Mouse (Mus musculus): ENCODE results near the gene Tmem74b. TPM values are rescaled to one million over a fixed set of nuclear protein-coding genes. Genes with fewer than 3 reads are reported as not detected.

The Tmem74b gene
- polyA plus RNA-seq, 1 experiment from 2014 or later = 0.55 TPM

DNA sequence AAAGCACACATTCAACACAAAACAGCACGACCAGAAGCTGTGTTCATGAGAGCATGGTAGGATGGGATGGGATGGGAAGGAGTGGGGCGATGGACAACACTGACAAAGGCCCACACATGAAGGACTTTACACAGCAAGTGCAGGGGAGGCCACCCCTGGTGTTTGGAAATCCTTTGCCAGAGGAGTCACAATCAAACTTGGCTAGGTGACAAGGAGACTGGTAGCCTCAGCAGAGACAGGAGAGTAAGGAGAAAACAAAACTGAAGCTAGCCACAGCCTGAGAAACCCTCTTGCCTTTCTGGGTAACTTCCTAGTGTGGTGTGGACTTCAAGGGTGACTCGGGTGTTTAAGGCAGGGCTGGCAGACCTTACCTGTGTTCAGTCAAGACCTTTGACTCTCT, 37.3 kb downstream of the Tmem74b start:
- Histone ChIP-seq H3K27ac (ENCODE audit: low read depth, low read length) (no peak overlapping the region), H3K4me2 (replicated peaks; ENCODE audit: low read depth, low read length) (no peak overlapping the region), H3K4me1 (ENCODE audit: control insufficient read depth, insufficient read depth, low read length) (peaks cover 10% of the 10 kb centered on the region; the same call in 1 of the 2 replicates), H3K36me3 (ENCODE audit: control insufficient read depth, insufficient read depth, low read length) (peaks cover 11% of the 10 kb centered on the region), H3K27me3 (ENCODE audit: control insufficient read depth, insufficient read depth, low read length) (no peaks in the 10 kb centered on the region), H3K9ac (ENCODE audit: low read depth, low read length) (no peak overlapping the region), H3K9me3 (ENCODE audit: control insufficient read depth, low read length) (no peaks in the 10 kb centered on the region), H3K4me3 (ENCODE audit: low read length) (no peak overlapping the region)
- no peak for ATAC-seq (ENCODE audit: low FRiP score, low TSS enrichment)
- 89% methylated on average over 3 of the region's 3 CpGs for WGBS

DNA sequence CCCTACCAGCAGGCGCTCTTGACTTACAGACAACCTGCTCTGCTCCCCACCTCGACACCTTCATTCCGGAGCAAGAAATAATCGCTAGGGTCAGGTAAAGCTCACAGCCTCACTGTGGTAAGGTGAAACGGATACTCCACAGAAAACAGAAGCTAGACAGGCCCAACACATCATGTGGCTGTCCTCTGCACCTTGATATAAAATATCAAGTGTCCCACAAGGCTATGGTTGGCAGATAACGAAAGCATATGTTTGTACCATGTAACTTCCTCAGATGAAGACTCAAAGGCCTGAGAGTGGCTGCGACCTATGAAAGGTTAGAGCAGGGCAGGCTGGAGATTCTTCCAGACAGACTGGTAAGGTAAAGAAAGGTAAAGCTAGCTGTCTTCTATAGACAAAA, 37.7 kb downstream of the Tmem74b start:
- H3K9me3 ChIP-seq (ENCODE audit: control insufficient read depth, low read length) = no peaks in the 10 kb centered on the region
- H3K4me3 ChIP-seq (ENCODE audit: low read length) = no peak overlapping the region

DNA sequence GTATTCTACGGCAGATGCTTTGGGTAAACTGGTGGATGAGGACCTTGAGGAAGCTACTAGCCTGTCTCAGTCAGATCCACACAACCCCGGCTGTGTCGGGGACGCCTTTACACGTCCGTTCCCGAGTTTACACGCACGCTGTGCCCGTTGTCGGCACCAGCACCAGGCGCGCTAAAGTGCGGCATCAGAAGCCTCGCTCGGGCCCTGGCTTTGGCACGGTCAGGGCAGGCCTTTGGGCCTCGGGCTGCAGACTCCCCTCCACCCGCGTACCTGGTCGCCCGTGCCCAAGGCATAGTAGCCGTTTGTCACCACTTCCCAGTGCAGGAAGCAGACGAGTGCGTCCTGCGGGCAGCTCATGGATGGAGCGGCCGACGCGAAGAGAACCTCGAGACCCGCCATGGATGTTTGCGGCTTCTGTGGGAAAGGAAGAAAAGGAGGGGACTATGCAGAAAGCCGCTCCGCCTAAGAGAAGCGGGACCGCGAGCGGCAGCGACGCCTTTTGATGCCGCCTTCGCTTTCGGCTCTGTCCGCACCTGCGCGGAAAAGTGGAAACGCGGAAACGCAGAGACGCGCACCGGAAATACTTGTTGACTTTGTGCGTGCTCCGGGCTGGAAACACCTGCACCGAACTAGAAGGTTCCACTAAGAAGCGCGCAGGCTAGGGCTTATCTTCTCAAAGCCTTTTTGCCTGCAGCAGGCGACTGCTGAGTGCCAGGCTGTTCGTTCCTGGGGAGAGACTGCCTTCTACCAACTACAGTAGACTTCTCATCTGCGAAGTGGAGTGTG, 39.1 kb downstream of the Tmem74b start:
- Histone ChIP-seq H3K36me3 (ENCODE audit: control insufficient read depth, insufficient read depth, low read length) (no peaks in the 10 kb centered on the region), H3K27me3 (ENCODE audit: control insufficient read depth, insufficient read depth, low read length) (no peaks in the 10 kb centered on the region), H3K4me2 (replicated peaks; ENCODE audit: low read depth, low read length) (peak overlapping the region; percentile 59), H3K9me3 (ENCODE audit: control insufficient read depth, low read length) (no peaks in the 10 kb centered on the region), H3K4me1 (ENCODE audit: control insufficient read depth, insufficient read depth, low read length) (peaks cover 10% of the 10 kb centered on the region; the same call in 1 of the 2 replicates), H3K27ac (ENCODE audit: low read depth, low read length) (0 out of 2 replicates have a peak overlapping the region, but pooled peaks have one; percentile 51), H3K9ac (ENCODE audit: low read depth, low read length) (peak overlapping the region; percentile 77), H3K4me3 (ENCODE audit: low read length) (peak overlapping the region; percentile 82)
- under 1% methylated on average over 61 of the region's 61 CpGs for WGBS
- ATAC-seq (ENCODE audit: low FRiP score, low TSS enrichment) = peak; percentile 89

More for the DNA sequence above, 37.7 kb downstream of the Tmem74b start:
- Histone ChIP-seq H3K9ac (ENCODE audit: low read depth, low read length) (no peak overlapping the region), H3K4me1 (ENCODE audit: control insufficient read depth, insufficient read depth, low read length) (peaks cover 10% of the 10 kb centered on the region; the same call in 1 of the 2 replicates), H3K27ac (ENCODE audit: low read depth, low read length) (no peak overlapping the region), H3K36me3 (ENCODE audit: control insufficient read depth, insufficient read depth, low read length) (peaks cover 8% of the 10 kb centered on the region; the same call in 1 of the 2 replicates), H3K4me2 (replicated peaks; ENCODE audit: low read depth, low read length) (no peak overlapping the region), H3K27me3 (ENCODE audit: control insufficient read depth, insufficient read depth, low read length) (no peaks in the 10 kb centered on the region)
- ATAC-seq (ENCODE audit: low FRiP score, low TSS enrichment) = no peak
- 88% methylated on average over 7 of the region's 7 CpGs for WGBS

- H3K9me3 ChIP-seq (ENCODE audit: control insufficient read depth, low read length) = no peaks in the 10 kb centered on the region
- no peak overlapping the region for H3K4me2 ChIP-seq (replicated peaks; ENCODE audit: low read depth, low read length)
- H3K27ac ChIP-seq (ENCODE audit: low read depth, low read length) = no peak overlapping the region
- H3K36me3 ChIP-seq (ENCODE audit: control insufficient read depth, insufficient read depth, low read length) = no peaks in the 10 kb centered on the region
- WGBS = 92% methylated on average over 1 of the region's 1 CpGs
- H3K9ac ChIP-seq (ENCODE audit: low read depth, low read length) = no peak overlapping the region
- H3K4me3 ChIP-seq (ENCODE audit: low read length) = no peak overlapping the region
- H3K4me1 ChIP-seq (ENCODE audit: control insufficient read depth, insufficient read depth, low read length) = peaks cover 10% of the 10 kb centered on the region; the same call in 1 of the 2 replicates
- ATAC-seq (ENCODE audit: low FRiP score, low TSS enrichment) = no peak
- 0 out of 2 replicates have a peak, but pooled peaks cover under 1% of the 10 kb centered on the region for H3K27me3 ChIP-seq (ENCODE audit: control insufficient read depth, insufficient read depth, low read length)
Measured at GRCm38 (mm10) chr2:151742084-151742483, 40.3 kb downstream of the Tmem74b start.

- Histone ChIP-seq H3K27ac (ENCODE audit: low read depth, low read length) (no peak overlapping the region), H3K27me3 (ENCODE audit: control insufficient read depth, insufficient read depth, low read length) (0 out of 2 replicates have a peak, but pooled peaks cover 3% of the 10 kb centered on the region), H3K36me3 (ENCODE audit: control insufficient read depth, insufficient read depth, low read length) (no peaks in the 10 kb centered on the region), H3K9me3 (ENCODE audit: control insufficient read depth, low read length) (no peaks in the 10 kb centered on the region), H3K4me2 (replicated peaks; ENCODE audit: low read depth, low read length) (no peak overlapping the region), H3K4me1 (ENCODE audit: control insufficient read depth, insufficient read depth, low read length) (peaks cover 10% of the 10 kb centered on the region; the same call in 1 of the 2 replicates), H3K9ac (ENCODE audit: low read depth, low read length) (no peak overlapping the region), H3K4me3 (ENCODE audit: low read length) (no peak overlapping the region)
- 68% methylated on average over 6 of the region's 6 CpGs for WGBS
- ATAC-seq (ENCODE audit: low FRiP score, low TSS enrichment) = no peak
Measured at GRCm38 (mm10) chr2:151742850-151743679, 41.3 kb downstream of the Tmem74b start.

- no peak within 1 kb of the TSS for H3K4me3 ChIP-seq (ENCODE audit: low read length)
- H3K4me2 ChIP-seq (replicated peaks; ENCODE audit: low read depth, low read length) = no peak within 1 kb of the TSS
- H3K9ac ChIP-seq (ENCODE audit: low read depth, low read length) = no peak within 1 kb of the TSS
- H3K27ac ChIP-seq (ENCODE audit: low read depth, low read length) = no peak within 1 kb of the TSS
- H3K27me3 ChIP-seq (ENCODE audit: control insufficient read depth, insufficient read depth, low read length) = 0 out of 2 replicates have a peak, but pooled peaks cover 3% of the 10 kb centered on the region
- no peaks in the 10 kb centered on the region for H3K9me3 ChIP-seq (ENCODE audit: control insufficient read depth, low read length)
- H3K4me1 ChIP-seq (ENCODE audit: control insufficient read depth, insufficient read depth, low read length) = peaks cover 10% of the 10 kb centered on the region; the same call in 1 of the 2 replicates
- ATAC-seq (ENCODE audit: low FRiP score, low TSS enrichment) = no peak
- no peaks in the 10 kb centered on the region for H3K36me3 ChIP-seq (ENCODE audit: control insufficient read depth, insufficient read depth, low read length)
Measured at GRCm38 (mm10) chr2:151743845-151744244, 42.0 kb downstream of the Tmem74b start, which contains the start of gene Psmf1. TSS of gene Psmf1 (minus strand) at chr2:151744186.

- ATAC-seq (ENCODE audit: low FRiP score, low TSS enrichment) = peak; percentile 64
- no peak overlapping the region for H3K9ac ChIP-seq (ENCODE audit: low read depth, low read length)
- no peaks in the 10 kb centered on the region for H3K36me3 ChIP-seq (ENCODE audit: control insufficient read depth, insufficient read depth, low read length)
- 38% methylated on average over 19 of the region's 19 CpGs for WGBS
- H3K27ac ChIP-seq (ENCODE audit: low read depth, low read length) = no peak overlapping the region
- H3K4me1 ChIP-seq (ENCODE audit: control insufficient read depth, insufficient read depth, low read length) = no peaks in the 10 kb centered on the region
- H3K9me3 ChIP-seq (ENCODE audit: control insufficient read depth, low read length) = no peaks in the 10 kb centered on the region
- H3K4me3 ChIP-seq (ENCODE audit: low read length) = no peak overlapping the region
- no peak overlapping the region for H3K4me2 ChIP-seq (replicated peaks; ENCODE audit: low read depth, low read length)
- 0 out of 2 replicates have a peak, but pooled peaks cover 3% of the 10 kb centered on the region for H3K27me3 ChIP-seq (ENCODE audit: control insufficient read depth, insufficient read depth, low read length)
Measured at GRCm38 (mm10) chr2:151747847-151748705, 46.3 kb downstream of the Tmem74b start.

DNA sequence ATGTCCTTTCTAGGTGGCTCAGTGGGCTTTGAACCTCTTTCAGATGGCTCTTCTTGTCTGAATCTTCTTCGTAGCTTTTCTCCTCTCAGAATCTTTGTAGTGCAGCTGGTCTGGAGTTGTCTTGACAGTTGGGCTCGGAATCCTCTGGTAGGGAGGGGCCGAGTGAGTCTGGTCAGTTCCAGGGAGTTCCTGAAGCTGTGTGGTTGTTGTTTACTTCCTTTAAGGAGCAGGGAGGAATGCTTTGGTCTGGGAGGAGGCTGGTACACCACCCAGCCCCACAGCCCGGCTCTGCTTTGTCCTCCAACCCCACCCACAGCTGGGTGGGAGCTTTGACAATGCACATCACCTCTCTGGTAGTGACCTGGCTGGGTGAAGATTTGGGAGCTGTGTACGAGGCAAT, 49.5 kb downstream of the Tmem74b start:
- no peak overlapping the region for H3K27ac ChIP-seq (ENCODE audit: low read depth, low read length)
- H3K36me3 ChIP-seq (ENCODE audit: control insufficient read depth, insufficient read depth, low read length) = no peaks in the 10 kb centered on the region
- no peak overlapping the region for H3K4me3 ChIP-seq (ENCODE audit: low read length)
- 0 out of 2 replicates have a peak, but pooled peaks cover 3% of the 10 kb centered on the region for H3K27me3 ChIP-seq (ENCODE audit: control insufficient read depth, insufficient read depth, low read length)
- no peaks in the 10 kb centered on the region for H3K4me1 ChIP-seq (ENCODE audit: control insufficient read depth, insufficient read depth, low read length)
- WGBS = 66% methylated on average over 5 of the region's 5 CpGs
- no peak overlapping the region for H3K4me2 ChIP-seq (replicated peaks; ENCODE audit: low read depth, low read length)
- H3K9me3 ChIP-seq (ENCODE audit: control insufficient read depth, low read length) = no peaks in the 10 kb centered on the region
- no peak overlapping the region for H3K9ac ChIP-seq (ENCODE audit: low read depth, low read length)
- no peak for ATAC-seq (ENCODE audit: low FRiP score, low TSS enrichment)

Measured in kidney, embryonic 14.5 days (tissue).